Mouse (Mus musculus) stomach, embryonic 16.5 days (tissue): ENCODE measurements around the gene Ntn1. TPM values are rescaled to one million over a fixed set of nuclear protein-coding genes. Genes with fewer than 3 reads are reported as not detected.

Source experiments
- ATAC-seq: fragments of 200-750 bp; cut with Nextera tagmentation; 2 replicates; pipeline ENCODE4 v1.8.0; 2017; ENCODE audit warnings: moderate number of reproducible peaks, moderate TSS enrichment; ENCODE audit not compliant: insufficient read depth, low FRiP score
- H3K27ac ChIP-seq: fragments of 300-500 bp; sonication (generic); 2 replicates; pipeline ENCODE4 v1.5.1; 2014; ENCODE audit warnings: low read length
- H3K27me3 ChIP-seq: fragments of 300-500 bp; sonication (generic); 2 replicates; pipeline ENCODE4 v1.6.1; 2014; ENCODE audit warnings: low read length, control low read depth, mixed read lengths; ENCODE audit not compliant: control insufficient read depth, insufficient read depth
- H3K36me3 ChIP-seq: fragments of 300-500 bp; sonication (generic); 2 replicates; pipeline ENCODE4 v1.6.1; 2014; ENCODE audit warnings: low read length; ENCODE audit not compliant: control insufficient read depth, insufficient read depth
- H3K4me1 ChIP-seq: fragments of 300-500 bp; sonication (generic); 2 replicates; pipeline ENCODE4 v1.6.1; 2014; ENCODE audit warnings: low read length, control low read depth, mixed read lengths; ENCODE audit not compliant: control insufficient read depth, insufficient read depth
- H3K4me2 ChIP-seq: fragments of 300-500 bp; sonication (generic); 2 replicates; pipeline ENCODE4 v1.6.1; 2014; ENCODE audit warnings: low read depth, low read length, mixed read lengths
- H3K4me3 ChIP-seq: fragments of 300-500 bp; sonication (generic); replicated peaks from 2 replicates; pipeline ENCODE4 v1.5.1; 2014; ENCODE audit warnings: mild to moderate bottlenecking, low read length
- H3K9ac ChIP-seq: fragments of 300-500 bp; sonication (generic); 2 replicates; pipeline ENCODE4 v1.6.1; 2014; ENCODE audit warnings: low read length
- H3K9me3 ChIP-seq: fragments of 300-500 bp; sonication (generic); replicated peaks from 2 replicates; pipeline ENCODE4 v1.6.1; 2016; ENCODE audit warnings: low read length, control low read depth; ENCODE audit not compliant: control insufficient read depth
- WGBS: fragments of 180-500 bp; shearing (Covaris S2); extraction: QIAGEN DNeasy Blood & Tissue Kit; methylation state at CpG from one replicate; pipeline ENCODE4 v1.1.7; 2014; 5-methylcytosine and 5-hydroxymethylcytosine counted together
- polyA plus RNA-seq: library from polyadenylated mRNA; unstranded; fragments of >200 nt; fragmentation: Nextera tagmentation; extraction: Ambion mirVana; gene quantifications from 2 replicates; pipeline ENCODE4 v1.2.1, GENCODE M21; 2015

Gene Ntn1
- polyA plus RNA-seq, 1 experiment from 2014 or later, result 13.5 TPM

GRCm38 (mm10) chr11:68425492-68426315, 25.1 kb upstream of the Ntn1 start:
- Histone ChIP-seq H3K4me2 (no peak overlapping the region), H3K4me1 (no peaks in the 10 kb centered on the region), H3K36me3 (no peaks in the 10 kb centered on the region), H3K4me3 (no peak overlapping the region), H3K27ac (no peak overlapping the region), H3K9ac (no peak overlapping the region), H3K9me3 (no peaks in the 10 kb centered on the region), H3K27me3 (no peaks in the 10 kb centered on the region)
- no peak for ATAC-seq
- 65% methylated on average over 8 of the region's 8 CpGs for WGBS

DNA sequence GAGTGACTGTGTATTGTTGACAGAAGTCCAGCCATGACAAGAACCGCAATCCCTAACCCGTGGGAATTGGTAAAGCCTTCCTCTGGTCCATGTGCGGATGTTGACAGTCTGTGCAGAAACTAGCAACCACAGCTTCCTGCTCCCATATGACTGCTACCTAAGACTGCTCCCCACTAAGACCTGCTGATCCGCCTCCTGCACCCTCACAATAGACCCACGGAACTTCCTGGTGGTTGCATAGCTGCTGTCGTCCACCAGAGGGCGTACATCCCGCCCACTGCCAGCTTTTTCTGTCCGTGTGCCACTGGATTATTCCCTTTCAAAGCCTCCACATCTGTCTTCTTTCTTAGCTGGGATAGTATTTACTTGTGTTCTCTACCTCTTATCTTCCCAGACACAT, 17.2 kb upstream of the Ntn1 start:
- Histone ChIP-seq H3K9ac (no peak overlapping the region), H3K4me2 (no peak overlapping the region), H3K27me3 (no peaks in the 10 kb centered on the region), H3K4me3 (no peak overlapping the region), H3K36me3 (no peaks in the 10 kb centered on the region), H3K4me1 (no peaks in the 10 kb centered on the region), H3K9me3 (no peaks in the 10 kb centered on the region), H3K27ac (no peak overlapping the region)
- WGBS, result 46% methylated on average over 9 of the region's 9 CpGs
- ATAC-seq, result no peak

DNA sequence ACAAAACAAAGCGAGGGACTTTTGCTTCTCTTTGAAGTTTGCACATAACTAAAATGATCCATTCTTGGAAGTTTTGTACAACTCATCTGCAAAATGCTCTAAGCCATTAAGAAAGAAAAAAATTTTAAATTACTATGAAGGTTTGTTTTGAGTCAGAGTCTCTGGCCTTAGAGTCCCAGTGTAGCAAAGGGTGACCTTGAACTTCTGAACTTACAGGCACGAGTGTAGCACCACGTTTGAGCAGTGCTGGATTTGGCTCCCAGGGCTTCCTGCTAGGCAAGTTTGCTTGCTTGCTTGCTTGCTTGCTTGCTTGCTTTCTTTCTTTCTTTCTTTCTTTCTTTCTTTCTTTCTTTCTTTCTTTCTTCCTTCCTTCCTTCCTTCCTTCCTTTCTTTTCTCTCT, 16.4 kb upstream of the Ntn1 start:
- Histone ChIP-seq H3K36me3 (no peaks in the 10 kb centered on the region), H3K4me1 (no peaks in the 10 kb centered on the region), H3K4me2 (no peak overlapping the region), H3K9ac (no peak overlapping the region), H3K4me3 (no peak overlapping the region), H3K9me3 (no peaks in the 10 kb centered on the region), H3K27ac (no peak overlapping the region), H3K27me3 (no peaks in the 10 kb centered on the region)
- WGBS, result 54% methylated on average over 3 of the region's 3 CpGs
- ATAC-seq, result no peak

- Histone ChIP-seq H3K36me3 (no peaks in the 10 kb centered on the region), H3K4me1 (no peaks in the 10 kb centered on the region), H3K27ac (no peak overlapping the region), H3K9ac (no peak overlapping the region), H3K4me2 (no peak overlapping the region), H3K4me3 (no peak overlapping the region), H3K9me3 (no peaks in the 10 kb centered on the region), H3K27me3 (no peaks in the 10 kb centered on the region)
- WGBS, result 52% methylated on average over 2 of the region's 2 CpGs
- ATAC-seq, result 0 out of 2 replicates have a peak, but pooled peaks have one; percentile 21
Observed at GRCm38 (mm10) chr11:68408127-68408526, 7.5 kb upstream of the Ntn1 start.

- H3K9ac ChIP-seq, result no peak overlapping the region
- H3K4me1 ChIP-seq, result no peaks in the 10 kb centered on the region
- H3K36me3 ChIP-seq, result no peaks in the 10 kb centered on the region
- H3K27ac ChIP-seq, result no peak overlapping the region
- ATAC-seq, result no peak; the same call in 1 of the 2 replicates
- 61% methylated on average over 11 of the region's 11 CpGs for WGBS
- H3K4me2 ChIP-seq, result no peak overlapping the region
- no peaks in the 10 kb centered on the region for H3K27me3 ChIP-seq
- H3K9me3 ChIP-seq, result no peaks in the 10 kb centered on the region
- H3K4me3 ChIP-seq, result no peak overlapping the region
Observed at GRCm38 (mm10) chr11:68407266-68407926, 6.8 kb upstream of the Ntn1 start.

DNA sequence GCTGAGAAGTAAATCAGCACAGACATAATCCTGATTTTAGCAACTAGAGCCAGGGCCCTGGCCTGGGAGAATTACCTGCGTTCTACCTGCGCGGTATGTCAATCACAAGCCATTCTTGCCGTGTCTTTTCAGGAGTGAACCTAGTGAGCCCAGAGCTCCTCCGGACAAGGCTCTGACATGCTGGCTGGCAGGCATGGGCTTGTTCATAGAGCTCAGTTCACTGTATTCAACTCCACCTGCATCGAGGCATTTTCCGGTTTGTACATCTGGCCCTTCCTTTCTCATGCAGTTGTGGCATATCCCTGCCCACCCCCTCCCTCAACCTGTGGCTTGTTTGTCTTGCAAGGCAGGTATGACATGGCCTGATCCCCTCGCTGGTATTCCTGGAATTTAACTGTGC, 5.0 kb upstream of the Ntn1 start:
- Histone ChIP-seq H3K36me3 (no peaks in the 10 kb centered on the region), H3K4me1 (no peaks in the 10 kb centered on the region), H3K4me2 (no peak overlapping the region), H3K9me3 (no peaks in the 10 kb centered on the region), H3K4me3 (no peak overlapping the region), H3K9ac (no peak overlapping the region), H3K27me3 (no peaks in the 10 kb centered on the region; the same call in 1 of the 2 replicates), H3K27ac (0 out of 2 replicates have a peak overlapping the region, but pooled peaks have one; percentile 28)
- WGBS, result 73% methylated on average over 8 of the region's 8 CpGs
- ATAC-seq, result no peak

- Histone ChIP-seq H3K27me3 (peaks cover 4% of the 10 kb centered on the region), H3K4me1 (0 out of 2 replicates have a peak, but pooled peaks cover 3% of the 10 kb centered on the region), H3K4me3 (no peak overlapping the region), H3K4me2 (no peak overlapping the region), H3K9ac (no peak overlapping the region), H3K27ac (no peak overlapping the region), H3K36me3 (no peaks in the 10 kb centered on the region), H3K9me3 (no peaks in the 10 kb centered on the region)
- ATAC-seq, result no peak
- 58% methylated on average over 4 of the region's 4 CpGs for WGBS
Observed at GRCm38 (mm10) chr11:68404185-68404584, 3.6 kb upstream of the Ntn1 start.

- H3K9me3 ChIP-seq, result no peaks in the 10 kb centered on the region
- H3K27me3 ChIP-seq, result peaks cover 26% of the 10 kb centered on the region
- no peak for ATAC-seq
- H3K4me1 ChIP-seq, result 0 out of 2 replicates have a peak, but pooled peaks cover 4% of the 10 kb centered on the region
- H3K36me3 ChIP-seq, result no peaks in the 10 kb centered on the region
- no peak overlapping the region for H3K27ac ChIP-seq
- no peak overlapping the region for H3K9ac ChIP-seq
- no peak overlapping the region for H3K4me3 ChIP-seq
- whole genome bisulfite sequencing, result 36% methylated on average over 5 of the region's 5 CpGs
- H3K4me2 ChIP-seq, result no peak overlapping the region
Observed at GRCm38 (mm10) chr11:68401428-68401827, 805 bp upstream of the Ntn1 start.

- no peaks in the 10 kb centered on the region for H3K36me3 ChIP-seq
- peak overlapping the region; percentile 96 for H3K4me2 ChIP-seq
- peak overlapping the region; percentile 71 for H3K9ac ChIP-seq
- peak overlapping the region; percentile 53 for H3K4me3 ChIP-seq
- H3K9me3 ChIP-seq, result no peaks in the 10 kb centered on the region
- WGBS, result 1% methylated on average over 47 of the region's 57 CpGs
- peak overlapping the region; percentile 18; the same call in 1 of the 2 replicates for H3K27ac ChIP-seq
- H3K4me1 ChIP-seq, result 0 out of 2 replicates have a peak, but pooled peaks cover 4% of the 10 kb centered on the region
- peaks cover 26% of the 10 kb centered on the region for H3K27me3 ChIP-seq
- peak; percentile 72 for ATAC-seq
Observed at GRCm38 (mm10) chr11:68400021-68400671, 477 bp downstream of the Ntn1 start.
